Mouse (Mus musculus): ENCODE measurements around the gene Necab3. TPM values are rescaled to one million over a fixed set of nuclear protein-coding genes. Genes with fewer than 3 reads are reported as not detected.

Necab3 gene
- polyA plus RNA-seq, 1 experiment from 2014 or later, result 19.9 TPM

DNA sequence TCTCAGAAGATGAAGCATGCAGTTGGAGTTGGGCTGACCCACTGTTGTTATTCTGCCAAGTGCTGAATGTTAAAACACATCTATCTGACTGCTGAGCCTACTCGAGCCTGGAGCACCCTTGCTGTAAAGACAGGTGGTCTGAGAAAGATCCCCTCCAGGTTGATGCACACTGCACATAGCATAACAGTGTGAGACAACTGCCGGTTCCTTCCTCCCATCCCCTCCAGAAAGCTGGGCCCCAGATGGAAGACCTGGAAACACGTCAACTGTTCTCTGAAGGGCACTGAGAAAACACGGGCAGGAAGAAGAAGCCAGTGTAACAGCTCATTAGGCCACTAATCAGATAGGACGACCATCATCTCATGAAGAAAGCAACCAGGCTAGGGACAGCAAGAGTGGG lies 60.1 kb downstream of the Necab3 start:
- H3K27me3 ChIP-seq (ENCODE audit: control insufficient read depth, insufficient read depth, low read depth, low read length), result no peaks in the 10 kb centered on the region
- no peak overlapping the region for H3K27ac ChIP-seq (ENCODE audit: low read length)
- H3K4me1 ChIP-seq (ENCODE audit: control insufficient read depth, insufficient read depth, low read length), result no peaks in the 10 kb centered on the region
- H3K9ac ChIP-seq (ENCODE audit: low read depth, low read length), result no peak overlapping the region
- ATAC-seq, result no peak
- WGBS, result 74% methylated on average over 5 of the region's 5 CpGs
- H3K36me3 ChIP-seq (ENCODE audit: control insufficient read depth, insufficient read depth, low read length), result peaks cover 3% of the 10 kb centered on the region; the same call in 1 of the 2 replicates
- H3K9me3 ChIP-seq (replicated peaks; ENCODE audit: control insufficient read depth, low read length, poor library complexity, severe bottlenecking), result no peaks in the 10 kb centered on the region
- no peak overlapping the region for H3K4me2 ChIP-seq (ENCODE audit: low read length)
- H3K4me3 ChIP-seq (ENCODE audit: low read depth, low read length), result no peak overlapping the region

DNA sequence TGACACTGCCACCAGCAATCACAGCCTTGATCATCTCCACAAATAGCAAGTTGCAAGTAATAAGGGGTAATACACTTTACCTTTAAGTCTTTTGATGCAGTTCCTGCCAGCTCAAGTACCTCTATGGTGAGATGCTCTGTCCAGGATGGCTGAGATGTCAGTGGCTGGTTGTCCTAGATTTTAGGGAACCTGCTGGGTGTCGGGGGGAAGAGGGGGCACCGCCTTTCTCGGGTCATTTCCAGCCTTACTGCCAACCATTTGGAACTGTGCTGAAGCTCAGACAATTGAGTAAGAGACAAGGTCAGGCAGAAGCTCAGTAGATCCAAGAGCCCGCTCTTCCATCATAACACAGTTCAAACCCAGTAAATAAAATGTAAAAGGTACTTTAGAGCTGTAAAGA lies 63.7 kb downstream of the Necab3 start:
- no peak overlapping the region for H3K9ac ChIP-seq (ENCODE audit: low read depth, low read length)
- no peak for ATAC-seq
- H3K36me3 ChIP-seq (ENCODE audit: control insufficient read depth, insufficient read depth, low read length), result no peaks in the 10 kb centered on the region
- no peaks in the 10 kb centered on the region for H3K9me3 ChIP-seq (replicated peaks; ENCODE audit: control insufficient read depth, low read length, poor library complexity, severe bottlenecking)
- H3K27me3 ChIP-seq (ENCODE audit: control insufficient read depth, insufficient read depth, low read depth, low read length), result no peaks in the 10 kb centered on the region
- H3K4me1 ChIP-seq (ENCODE audit: control insufficient read depth, insufficient read depth, low read length), result no peaks in the 10 kb centered on the region
- no peak overlapping the region for H3K27ac ChIP-seq (ENCODE audit: low read length)
- H3K4me2 ChIP-seq (ENCODE audit: low read length), result no peak overlapping the region
- 92% methylated on average over 4 of the region's 4 CpGs for WGBS
- no peak overlapping the region for H3K4me3 ChIP-seq (ENCODE audit: low read depth, low read length)

Other genes starting within 250 kb of the Necab3 start
- gene Cdk5rap1, start 185.9 kb downstream of the Necab3 start, polyA plus RNA-seq (2015; fragmentation: Nextera tagmentation; extraction: Ambion mirVana), result 12.2 and 16.3 TPM in 2 replicates
- gene Snta1, start 150.8 kb downstream of the Necab3 start, polyA plus RNA-seq (2015; fragmentation: Nextera tagmentation; extraction: Ambion mirVana), result 9.2 and 12.3 TPM in 2 replicates
- gene Cbfa2t2, start 122.4 kb downstream of the Necab3 start, polyA plus RNA-seq (2015; fragmentation: Nextera tagmentation; extraction: Ambion mirVana), result 50.2 and 53.1 TPM in 2 replicates
- gene 1700003F12Rik, start 11.8 kb downstream of the Necab3 start, polyA plus RNA-seq (2015; fragmentation: Nextera tagmentation; extraction: Ambion mirVana), result 1.9 and 2.3 TPM in 2 replicates
- 0.19 and 0.44 TPM in 2 replicates for gene Actl10, start 7.1 kb downstream of the Necab3 start, polyA plus RNA-seq (2015; fragmentation: Nextera tagmentation; extraction: Ambion mirVana)
- gene E2f1, start 11.0 kb upstream of the Necab3 start, polyA plus RNA-seq (2015; fragmentation: Nextera tagmentation; extraction: Ambion mirVana), result 3.2 and 4.2 TPM in 2 replicates
- gene Pxmp4, start 44.8 kb upstream of the Necab3 start, polyA plus RNA-seq (2015; fragmentation: Nextera tagmentation; extraction: Ambion mirVana), result 14.1 and 15.9 TPM in 2 replicates
- gene Zfp341, start 54.4 kb upstream of the Necab3 start, polyA plus RNA-seq (2015; fragmentation: Nextera tagmentation; extraction: Ambion mirVana), result 2.3 TPM in 2 replicates
- 0.41 and 0.63 TPM in 2 replicates for gene 4930519P11Rik, start 54.5 kb upstream of the Necab3 start, polyA plus RNA-seq (2015; fragmentation: Nextera tagmentation; extraction: Ambion mirVana)
- 22.1 and 24.2 TPM in 2 replicates for gene Chmp4b, start 92.8 kb upstream of the Necab3 start, polyA plus RNA-seq (2015; fragmentation: Nextera tagmentation; extraction: Ambion mirVana)
- not detected in 2 replicates for gene Gm14214, start 211.1 kb upstream of the Necab3 start, polyA plus RNA-seq (2015; fragmentation: Nextera tagmentation; extraction: Ambion mirVana)
- 24.0 and 27.3 TPM in 2 replicates for gene Raly, start 232.2 kb upstream of the Necab3 start, polyA plus RNA-seq (2015; fragmentation: Nextera tagmentation; extraction: Ambion mirVana)
- gene a, start 232.5 kb upstream of the Necab3 start, polyA plus RNA-seq (2015; fragmentation: Nextera tagmentation; extraction: Ambion mirVana), result 0.54 and 1.5 TPM in 2 replicates

All from midbrain, embryonic 16.5 days (tissue).